Mouse (Mus musculus): ENCODE results near the gene Tjp1. TPM values are rescaled to one million over a fixed set of nuclear protein-coding genes. Genes with fewer than 3 reads are reported as not detected.

The Tjp1 gene
- polyA plus RNA-seq, 1 experiment from 2014 or later: 28.3 TPM

- no peak overlapping the region for H3K27ac ChIP-seq
- no peak overlapping the region for H3K4me2 ChIP-seq (ENCODE audit: low read length)
- no peak overlapping the region for H3K4me3 ChIP-seq (replicated peaks; ENCODE audit: low read depth, low read length)
- H3K9ac ChIP-seq (ENCODE audit: low read depth, low read length): no peak overlapping the region
- no peaks in the 10 kb centered on the region for H3K27me3 ChIP-seq (ENCODE audit: insufficient read depth, low read length)
- no peak for TF ChIP-seq CTCF (IDR thresholded peaks at IDR 0.05; ENCODE audit: low read depth)
- H3K36me3 ChIP-seq (ENCODE audit: insufficient read depth, low read length): no peaks in the 10 kb centered on the region
- 72% methylated on average over 3 of the region's 3 CpGs for WGBS
- DNase-seq (ENCODE audit: low spot score): no peak
- no peaks in the 10 kb centered on the region for H3K9me3 ChIP-seq (replicated peaks; ENCODE audit: low read length)
- H3K4me1 ChIP-seq (replicated peaks; ENCODE audit: insufficient read depth, low read length): 0 out of 2 replicates have a peak, but pooled peaks cover 3% of the 10 kb centered on the region
- ATAC-seq (replicated peaks; ENCODE audit: low FRiP score, low read depth): no peak
Observed at GRCm38 (mm10) chr7:65281960-65282359, 245.6 kb downstream of the Tjp1 start.

GRCm38 (mm10) chr7:65280944-65281912 is 246.4 kb downstream of the Tjp1 start:
- ATAC-seq (replicated peaks; ENCODE audit: low FRiP score, low read depth): no peak
- TF ChIP-seq CTCF (IDR thresholded peaks at IDR 0.05; ENCODE audit: low read depth): no peak
- H3K4me2 ChIP-seq (ENCODE audit: low read length): no peak overlapping the region

GRCm38 (mm10) chr7:65279277-65279676 is 248.3 kb downstream of the Tjp1 start:
- WGBS: 72% methylated on average over 13 of the region's 13 CpGs
- no peak for ATAC-seq (replicated peaks; ENCODE audit: low FRiP score, low read depth)
- DNase-seq (ENCODE audit: low spot score): no peak

More at GRCm38 (mm10) chr7:65280944-65281912, 246.4 kb downstream of the Tjp1 start:
- Histone ChIP-seq H3K4me1 (replicated peaks; ENCODE audit: insufficient read depth, low read length) (0 out of 2 replicates have a peak, but pooled peaks cover 3% of the 10 kb centered on the region), H3K36me3 (ENCODE audit: insufficient read depth, low read length) (no peaks in the 10 kb centered on the region), H3K9ac (ENCODE audit: low read depth, low read length) (no peak overlapping the region), H3K9me3 (replicated peaks; ENCODE audit: low read length) (no peaks in the 10 kb centered on the region), H3K4me3 (replicated peaks; ENCODE audit: low read depth, low read length) (no peak overlapping the region), H3K27me3 (ENCODE audit: insufficient read depth, low read length) (no peaks in the 10 kb centered on the region), H3K27ac (no peak overlapping the region)
- 72% methylated on average over 10 of the region's 10 CpGs for WGBS
- DNase-seq (ENCODE audit: low spot score): no peak

GRCm38 (mm10) chr7:65275761-65276160 is 251.8 kb downstream of the Tjp1 start:
- H3K4me2 ChIP-seq (ENCODE audit: low read length): no peak overlapping the region
- no peak overlapping the region for H3K4me3 ChIP-seq (replicated peaks; ENCODE audit: low read depth, low read length)
- TF ChIP-seq CTCF (IDR thresholded peaks at IDR 0.05; ENCODE audit: low read depth): no peak
- no peaks in the 10 kb centered on the region for H3K36me3 ChIP-seq (ENCODE audit: insufficient read depth, low read length)
- no peaks in the 10 kb centered on the region for H3K9me3 ChIP-seq (replicated peaks; ENCODE audit: low read length)
- H3K4me1 ChIP-seq (replicated peaks; ENCODE audit: insufficient read depth, low read length): no peaks in the 10 kb centered on the region
- DNase-seq (ENCODE audit: low spot score): no peak
- H3K27me3 ChIP-seq (ENCODE audit: insufficient read depth, low read length): no peaks in the 10 kb centered on the region
- no peak for ATAC-seq (replicated peaks; ENCODE audit: low FRiP score, low read depth)
- WGBS: 85% methylated on average over 4 of the region's 4 CpGs
- no peak overlapping the region for H3K9ac ChIP-seq (ENCODE audit: low read depth, low read length)
- H3K27ac ChIP-seq: no peak overlapping the region

More at GRCm38 (mm10) chr7:65279277-65279676, 248.3 kb downstream of the Tjp1 start:
- no peak for TF ChIP-seq CTCF (IDR thresholded peaks at IDR 0.05; ENCODE audit: low read depth)
- no peak overlapping the region for H3K27ac ChIP-seq
- H3K36me3 ChIP-seq (ENCODE audit: insufficient read depth, low read length): no peaks in the 10 kb centered on the region
- H3K4me2 ChIP-seq (ENCODE audit: low read length): no peak overlapping the region
- no peak overlapping the region for H3K9ac ChIP-seq (ENCODE audit: low read depth, low read length)
- no peaks in the 10 kb centered on the region for H3K27me3 ChIP-seq (ENCODE audit: insufficient read depth, low read length)
- H3K4me3 ChIP-seq (replicated peaks; ENCODE audit: low read depth, low read length): no peak overlapping the region
- H3K9me3 ChIP-seq (replicated peaks; ENCODE audit: low read length): no peaks in the 10 kb centered on the region
- H3K4me1 ChIP-seq (replicated peaks; ENCODE audit: insufficient read depth, low read length): 0 out of 2 replicates have a peak, but pooled peaks cover 3% of the 10 kb centered on the region

GRCm38 (mm10) chr7:65274216-65274615 is 253.4 kb downstream of the Tjp1 start:
- ATAC-seq (replicated peaks; ENCODE audit: low FRiP score, low read depth) (no peak), DNase-seq (ENCODE audit: low spot score) (no peak)
- H3K36me3 ChIP-seq (ENCODE audit: insufficient read depth, low read length): no peaks in the 10 kb centered on the region
- TF ChIP-seq CTCF (IDR thresholded peaks at IDR 0.05; ENCODE audit: low read depth): no peak
- H3K27me3 ChIP-seq (ENCODE audit: insufficient read depth, low read length): no peaks in the 10 kb centered on the region
- no peaks in the 10 kb centered on the region for H3K4me1 ChIP-seq (replicated peaks; ENCODE audit: insufficient read depth, low read length)
- 76% methylated on average over 5 of the region's 5 CpGs for WGBS
- H3K9me3 ChIP-seq (replicated peaks; ENCODE audit: low read length): no peaks in the 10 kb centered on the region
- no peak overlapping the region for H3K4me3 ChIP-seq (replicated peaks; ENCODE audit: low read depth, low read length)
- H3K27ac ChIP-seq: no peak overlapping the region
- no peak overlapping the region for H3K9ac ChIP-seq (ENCODE audit: low read depth, low read length)
- H3K4me2 ChIP-seq (ENCODE audit: low read length): no peak overlapping the region

- H3K27me3 ChIP-seq (ENCODE audit: insufficient read depth, low read length): no peaks in the 10 kb centered on the region
- H3K36me3 ChIP-seq (ENCODE audit: insufficient read depth, low read length): no peaks in the 10 kb centered on the region
- no peak overlapping the region for H3K9ac ChIP-seq (ENCODE audit: low read depth, low read length)
- WGBS: 88% methylated on average over 8 of the region's 8 CpGs
- DNase-seq (ENCODE audit: low spot score) (no peak), ATAC-seq (replicated peaks; ENCODE audit: low FRiP score, low read depth) (no peak)
- no peaks in the 10 kb centered on the region for H3K4me1 ChIP-seq (replicated peaks; ENCODE audit: insufficient read depth, low read length)
- no peak overlapping the region for H3K4me3 ChIP-seq (replicated peaks; ENCODE audit: low read depth, low read length)
- no peak for TF ChIP-seq CTCF (IDR thresholded peaks at IDR 0.05; ENCODE audit: low read depth)
- H3K27ac ChIP-seq: no peak overlapping the region
- H3K9me3 ChIP-seq (replicated peaks; ENCODE audit: low read length): no peaks in the 10 kb centered on the region
- no peak overlapping the region for H3K4me2 ChIP-seq (ENCODE audit: low read length)
Observed at GRCm38 (mm10) chr7:65249656-65250055, 277.9 kb downstream of the Tjp1 start.

Other genes with a start within 250 kb of the Tjp1 start
- gene Tarsl2, start 117.1 kb upstream of the Tjp1 start, polyA plus RNA-seq (2015; fragmentation: Nextera tagmentation; extraction: Ambion mirVana): 9.9 and 10.8 TPM in 2 replicates
- 108 and 119 TPM in 2 replicates for gene Tm2d3, start 163.4 kb upstream of the Tjp1 start, polyA plus RNA-seq (2015; fragmentation: Nextera tagmentation; extraction: Ambion mirVana)